Mouse (Mus musculus) bone marrow, adult 2 months (tissue): Measurements from ENCODE around the gene B230104I21Rik. TPM values are rescaled to one million over a fixed set of nuclear protein-coding genes. Genes with fewer than 3 reads are reported as not detected.

ENCODE experiments used
- H3K27ac ChIP-seq: fragments of 200-500 bp; 2 replicates; pipeline ENCODE4 v1.5.1; 2012; ENCODE audit warnings: low read depth, mild to moderate bottlenecking, control low read depth, inconsistent platforms, low read length; ENCODE audit not compliant: control insufficient read depth, poor library complexity, insufficient read depth
- H3K4me1 ChIP-seq: fragments of 200-500 bp; 2 replicates; pipeline ENCODE4 v1.6.1; 2011; ENCODE audit warnings: low read length; ENCODE audit not compliant: control insufficient read depth, insufficient read depth
- H3K4me3 ChIP-seq: fragments of 200-500 bp; replicated peaks from 2 replicates; pipeline ENCODE3; 2011; ENCODE audit warnings: mild to moderate bottlenecking, low read depth, low read length, control low read depth; ENCODE audit not compliant: control insufficient read depth
- CTCF ChIP-seq: fragments of 200-500 bp; IDR thresholded peaks from 2 replicates; pipeline ENCODE4 v1.5.1; 2011; ENCODE audit warnings: low read length, control low read depth; ENCODE audit not compliant: control insufficient read depth, insufficient read depth
- POLR2A ChIP-seq: fragments of 200-500 bp; IDR thresholded peaks from 2 replicates; pipeline ENCODE4 v1.6.1; 2011; ENCODE audit warnings: low read depth, mild to moderate bottlenecking, control low read depth, low read length, borderline replicate concordance; ENCODE audit not compliant: control insufficient read depth
- WGBS: fragments of 180-500 bp; shearing (Covaris S2); methylation state at CpG from one replicate; pipeline ENCODE4 v1.1.7; 2018; 5-methylcytosine and 5-hydroxymethylcytosine counted together
- polyA plus RNA-seq: library from polyadenylated mRNA; stranded (reverse); fragments of >200 nt; gene quantifications from 2 replicates; pipeline ENCODE4 v1.2.4, GENCODE M21; 2011; ENCODE audit warnings: low replicate concordance; ENCODE audit not compliant: missing spikeins, insufficient read depth, insufficient read length

B230104I21Rik gene
- polyA plus RNA-seq, 1 experiment = not detected

- Histone ChIP-seq H3K4me1 (no peaks in the 10 kb centered on the region), H3K4me3 (no peak overlapping the region), H3K27ac (no peak overlapping the region)
- no peak for TF ChIP-seq POLR2A
- TF ChIP-seq CTCF = no peak
- 85% methylated on average over 9 of the region's 9 CpGs for WGBS
Observed at GRCm38 (mm10) chr4:154359762-154360300, 23.9 kb downstream of the B230104I21Rik start.

DNA sequence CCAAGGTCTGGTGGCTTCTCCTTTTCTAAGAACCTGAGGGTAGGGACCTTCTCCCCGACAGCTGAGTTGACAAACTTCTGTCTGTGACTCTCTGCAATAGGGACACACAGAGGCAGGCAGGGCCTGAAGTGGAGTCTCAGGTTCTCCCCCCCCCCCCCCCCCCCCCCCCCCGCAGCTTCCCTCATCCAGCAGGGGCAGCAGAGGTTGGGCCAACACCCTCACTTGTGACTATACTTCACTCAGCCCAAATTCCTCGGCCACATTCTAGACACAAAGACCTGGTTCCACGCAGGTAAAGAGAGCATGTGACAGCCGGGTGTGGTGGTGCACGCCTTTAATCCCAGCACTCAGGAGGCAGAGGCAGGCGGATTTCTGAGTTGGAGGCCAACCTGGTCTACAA, 24.5 kb downstream of the B230104I21Rik start:
- 80% methylated on average over 6 of the region's 7 CpGs for WGBS
- H3K4me1 ChIP-seq = no peaks in the 10 kb centered on the region
- H3K27ac ChIP-seq = no peak overlapping the region
- H3K4me3 ChIP-seq = no peak overlapping the region
- no peak for TF ChIP-seq POLR2A
- TF ChIP-seq CTCF = no peak

DNA sequence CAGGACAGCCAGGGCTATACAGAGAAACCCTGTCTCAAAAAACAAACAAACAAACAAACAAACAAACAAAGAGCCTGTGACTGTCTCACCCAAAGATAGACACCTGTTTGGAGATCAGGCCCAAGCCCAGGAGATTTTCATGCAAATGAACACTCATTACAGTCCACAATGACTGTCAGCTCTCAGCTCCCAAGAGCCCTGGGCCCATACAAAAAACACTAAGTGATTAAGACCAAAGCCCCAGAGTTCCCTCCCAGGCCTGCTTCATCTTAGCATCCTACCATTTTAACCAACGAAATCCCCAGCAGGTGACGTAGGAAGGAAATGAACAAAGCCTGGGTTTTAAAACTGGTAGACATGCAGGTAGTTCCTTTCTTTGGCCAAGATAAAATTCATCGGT, 24.9 kb downstream of the B230104I21Rik start:
- no peak for TF ChIP-seq POLR2A
- TF ChIP-seq CTCF = no peak
- no peak overlapping the region for H3K27ac ChIP-seq
- no peak overlapping the region for H3K4me3 ChIP-seq
- 80% methylated on average over 3 of the region's 3 CpGs for WGBS
- H3K4me1 ChIP-seq = no peaks in the 10 kb centered on the region

DNA sequence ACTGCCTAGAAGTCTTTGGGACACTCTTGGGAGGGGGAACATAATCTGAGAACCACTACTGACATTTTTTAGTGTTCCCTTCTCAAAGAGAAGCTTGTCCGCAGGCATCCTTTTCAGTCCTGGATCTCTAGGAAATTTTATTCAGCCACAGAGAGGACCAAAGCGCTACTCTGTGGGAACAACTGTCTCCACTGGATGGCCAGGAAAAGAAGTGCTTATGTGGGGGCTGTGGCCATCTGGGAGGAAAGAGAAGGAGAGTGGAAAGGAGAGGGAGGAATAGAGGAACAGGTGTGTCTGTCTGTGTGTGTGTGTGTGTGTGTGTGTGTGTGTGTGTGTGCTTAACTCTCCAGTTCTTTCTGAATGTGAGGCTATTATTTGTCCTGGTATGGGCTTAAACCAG, 28.8 kb downstream of the B230104I21Rik start:
- WGBS = 83% methylated on average over 2 of the region's 2 CpGs
- H3K27ac ChIP-seq = no peak overlapping the region
- no peak overlapping the region for H3K4me3 ChIP-seq
- TF ChIP-seq POLR2A (no peak), CTCF (no peak)
- no peaks in the 10 kb centered on the region for H3K4me1 ChIP-seq

- TF ChIP-seq POLR2A (no peak), CTCF (no peak)
- 76% methylated on average over 6 of the region's 6 CpGs for WGBS
- Histone ChIP-seq H3K4me3 (no peak overlapping the region), H3K4me1 (no peaks in the 10 kb centered on the region), H3K27ac (no peak overlapping the region)
Observed at GRCm38 (mm10) chr4:154366836-154367235, 30.9 kb downstream of the B230104I21Rik start.

DNA sequence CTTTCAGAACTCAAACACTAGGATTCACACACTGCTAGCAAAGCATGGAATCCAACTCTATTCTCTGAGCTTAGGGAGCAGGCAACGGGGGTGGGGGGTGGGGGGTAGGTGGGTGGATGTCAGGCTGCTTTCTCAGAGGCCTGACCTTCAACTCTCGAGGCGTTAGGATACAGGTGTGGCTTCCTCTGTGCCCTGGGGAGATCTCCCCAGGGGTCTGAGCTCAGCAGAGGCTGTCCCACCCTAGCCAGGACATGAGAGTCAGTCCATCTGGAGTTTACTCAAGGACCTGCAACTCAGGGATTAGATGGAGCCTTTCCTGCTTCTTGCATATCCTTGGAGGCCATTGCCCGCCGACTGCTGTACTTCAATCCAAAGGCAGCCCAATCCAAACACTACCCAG, 33.2 kb downstream of the B230104I21Rik start:
- H3K27ac ChIP-seq = no peak overlapping the region
- no peaks in the 10 kb centered on the region for H3K4me1 ChIP-seq
- 66% methylated on average over 5 of the region's 5 CpGs for WGBS
- TF ChIP-seq POLR2A = no peak
- TF ChIP-seq CTCF = no peak
- no peak overlapping the region for H3K4me3 ChIP-seq

GRCm38 (mm10) chr4:154370841-154371240, 34.9 kb downstream of the B230104I21Rik start:
- Histone ChIP-seq H3K4me1 (no peaks in the 10 kb centered on the region), H3K27ac (no peak overlapping the region), H3K4me3 (no peak overlapping the region)
- 86% methylated on average over 8 of the region's 8 CpGs for WGBS
- no peak for TF ChIP-seq CTCF
- no peak for TF ChIP-seq POLR2A

- 79% methylated on average over 13 of the region's 13 CpGs for WGBS
Observed at GRCm38 (mm10) chr4:154371542-154372247, 35.8 kb downstream of the B230104I21Rik start.

More at GRCm38 (mm10) chr4:154371542-154372247, 35.8 kb downstream of the B230104I21Rik start:
- Histone ChIP-seq H3K4me1 (no peaks in the 10 kb centered on the region), H3K4me3 (no peak overlapping the region), H3K27ac (no peak overlapping the region)
- TF ChIP-seq CTCF = no peak
- no peak for TF ChIP-seq POLR2A
